Mouse (Mus musculus) liver, postnatal 0 days (tissue): ENCODE data around the gene H2afy2.
A peak's percentile ranks its signal among the peaks of the same experiment; 100 is the strongest.

Experiments used
- CTCF ChIP-seq: sonication (generic); IDR thresholded peaks from 2 replicates; pipeline ENCODE4 v1.5.1; 2016; ENCODE audit warnings: antibody characterized with exemption, low read depth
- EP300 ChIP-seq: IDR thresholded peaks from 2 replicates; pipeline ENCODE4 v1.6.1; 2016; ENCODE audit warnings: antibody characterized with exemption, low read depth, mild to moderate bottlenecking

DNA sequence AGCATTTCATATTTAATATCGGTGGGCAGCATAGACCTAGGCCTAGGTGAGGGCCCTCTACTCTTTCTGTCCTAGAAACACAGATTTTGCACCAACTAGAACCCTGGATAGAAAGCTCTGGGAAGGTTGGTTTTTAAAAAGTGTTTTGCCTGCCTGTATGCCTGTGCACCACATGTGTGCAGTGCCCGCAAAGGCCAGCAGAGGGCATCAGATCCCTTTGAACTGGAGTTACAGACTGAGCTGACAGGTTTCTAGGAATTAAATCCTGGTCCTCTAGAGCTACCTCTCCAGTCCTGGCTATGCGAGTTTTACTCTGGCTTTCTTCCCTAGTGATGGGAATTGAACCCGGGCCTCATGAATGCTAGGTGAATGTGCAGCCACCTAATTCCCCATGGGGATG is 38.8 kb downstream of the H2afy2 start:
- TF ChIP-seq EP300 (no peak), CTCF (peak; percentile 56)
